ENCODE assay signal across 10 mouse cellular contexts in the genomic region with DNA sequence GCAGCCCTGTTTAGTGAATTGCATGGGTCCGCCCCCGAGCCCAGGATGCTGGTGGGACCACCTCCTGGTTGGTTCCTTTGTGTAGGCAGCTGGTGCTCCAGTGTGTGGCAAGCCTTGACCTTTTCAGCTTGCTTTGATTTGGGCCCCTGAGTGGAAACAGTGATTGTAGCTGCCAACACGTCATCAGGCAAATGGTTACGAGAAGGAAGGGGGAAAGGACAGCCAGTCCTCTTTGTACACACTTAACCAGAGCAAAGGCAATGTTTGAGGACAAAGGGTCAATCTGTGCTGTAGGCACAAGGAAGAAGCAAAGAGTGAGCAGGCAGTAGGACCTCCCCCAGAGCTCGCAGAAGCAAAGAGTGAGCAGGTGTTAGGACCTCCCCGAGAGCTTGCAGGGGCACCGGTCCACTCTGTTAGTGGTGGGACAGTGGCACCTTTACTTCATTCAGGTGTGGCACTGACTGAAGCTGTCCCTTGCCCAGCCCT.
DNase-seq lines count a peak whose midpoint lies in the region; ATAC-seq and TF ChIP-seq lines count a peak whose summit lies in the region.
"Had no signal": no experiment of that assay in that cellular context is flagged by ENCODE, and none has a peak within 500 bp of the region (broad histone marks: within the 10 kb centered on the region; RNA-seq: fewer than 3 reads in every experiment).

No protein-coding gene starts in this region.

- no peak overlapping the region for H3K27ac ChIP-seq in hindbrain, embryonic 16.5 days (ENCODE audit: low read depth, low read length)
- H3K27ac ChIP-seq in hindbrain, embryonic 13.5 days = no peak overlapping the region
- H3K27ac ChIP-seq in kidney, postnatal 0 days = no peak overlapping the region

- no peak overlapping the region for H3K4me2 ChIP-seq in hindbrain, embryonic 16.5 days (ENCODE audit: low read length)
- no peak overlapping the region for H3K4me2 ChIP-seq in hindbrain, embryonic 13.5 days
- H3K4me2 ChIP-seq in kidney, postnatal 0 days (ENCODE audit: low read length) = no peak overlapping the region

- no peak for TF ChIP-seq CTCF in kidney, postnatal 0 days (IDR thresholded peaks at IDR 0.05; ENCODE audit: low read depth)

- peak; percentile 27 for DNase-seq in embryo, embryonic 10.5 days (ENCODE audit: low spot score)
- DNase-seq in kidney, postnatal 0 days (ENCODE audit: low spot score) = peak; percentile 2
- DNase-seq in lung, postnatal 4 days = peak; percentile 41 to 83
- DNase-seq in gastrocnemius, postnatal 25 days = no peak
- no peak for DNase-seq in right cerebral cortex, postnatal 4 days
- no peak for DNase-seq in cerebellum, postnatal 4 days (ENCODE audit: low spot score in 2 of 2)

- peak; percentile 31; the same call in 1 of the 2 replicates for ATAC-seq in hindbrain, embryonic 16.5 days
- no peak for ATAC-seq in hindbrain, embryonic 13.5 days (ENCODE audit: low FRiP score)
- no peak; the same call in 1 of the 2 replicates for ATAC-seq in kidney, postnatal 0 days (replicated peaks; ENCODE audit: low FRiP score, low read depth)
- ATAC-seq: Patski had no signal

- no peak overlapping the region for H3K9ac ChIP-seq in hindbrain, embryonic 16.5 days (ENCODE audit: low read depth, low read length)
- H3K9ac ChIP-seq in hindbrain, embryonic 13.5 days = no peak overlapping the region
- H3K9ac ChIP-seq in kidney, postnatal 0 days (ENCODE audit: low read depth, low read length) = no peak overlapping the region

- no peaks in the 10 kb centered on the region for H3K9me3 ChIP-seq in hindbrain, embryonic 16.5 days (ENCODE audit: control insufficient read depth, low read length)
- H3K9me3 ChIP-seq in hindbrain, embryonic 13.5 days = no peaks in the 10 kb centered on the region
- H3K9me3 ChIP-seq in kidney, postnatal 0 days (replicated peaks; ENCODE audit: low read length) = no peaks in the 10 kb centered on the region

- no peaks in the 10 kb centered on the region for H3K27me3 ChIP-seq in hindbrain, embryonic 16.5 days (replicated peaks; ENCODE audit: control insufficient read depth, insufficient read depth, low read length)
- H3K27me3 ChIP-seq in hindbrain, embryonic 13.5 days = no peaks in the 10 kb centered on the region
- no peaks in the 10 kb centered on the region for H3K27me3 ChIP-seq in kidney, postnatal 0 days (ENCODE audit: insufficient read depth, low read length)
- H3K27me3 ChIP-seq: megakaryocyte, embryonic 14.5 days; Patski had no signal

- no peak overlapping the region for H3K4me3 ChIP-seq in hindbrain, embryonic 16.5 days (ENCODE audit: low read length)
- no peak overlapping the region for H3K4me3 ChIP-seq in hindbrain, embryonic 13.5 days
- H3K4me3 ChIP-seq in kidney, postnatal 0 days (replicated peaks; ENCODE audit: low read depth, low read length) = no peak overlapping the region
- H3K4me3 ChIP-seq: megakaryocyte, embryonic 14.5 days had no signal

- H3K4me1 ChIP-seq in hindbrain, embryonic 16.5 days (ENCODE audit: control insufficient read depth, insufficient read depth, low read depth, low read length) = no peaks in the 10 kb centered on the region
- peaks cover 12% of the 10 kb centered on the region; the same call in 1 of the 2 replicates for H3K4me1 ChIP-seq in hindbrain, embryonic 13.5 days (replicated peaks)
- no peaks in the 10 kb centered on the region for H3K4me1 ChIP-seq in kidney, postnatal 0 days (replicated peaks; ENCODE audit: insufficient read depth, low read length)
- H3K4me1 ChIP-seq: megakaryocyte, embryonic 14.5 days had no signal

- 41% methylated on average over 7 of the region's 7 CpGs for WGBS in hindbrain, embryonic 16.5 days
- 34% methylated on average over 7 of the region's 7 CpGs for WGBS in hindbrain, embryonic 13.5 days
- 46% methylated on average over 7 of the region's 7 CpGs for WGBS in kidney, postnatal 0 days

- no peaks in the 10 kb centered on the region for H3K36me3 ChIP-seq in hindbrain, embryonic 16.5 days (ENCODE audit: control insufficient read depth, insufficient read depth, low read length)
- H3K36me3 ChIP-seq in hindbrain, embryonic 13.5 days = no peaks in the 10 kb centered on the region
- H3K36me3 ChIP-seq in kidney, postnatal 0 days (ENCODE audit: insufficient read depth, low read length) = no peaks in the 10 kb centered on the region

Comparison
In these comparisons a context has a peak if more than half of its experiments do, and no peak if none do; other contexts are left out.
1. DNase-seq: peak in embryo, embryonic 10.5 days (single experiment), kidney, postnatal 0 days (single experiment) and lung, postnatal 4 days (2 of 2); none in gastrocnemius, postnatal 25 days (single experiment), right cerebral cortex, postnatal 4 days (single experiment) and cerebellum, postnatal 4 days (0 of 2).